8 mouse cellular contexts compared by ENCODE assay signal in genomic region chr17:5137936-5138335, GRCm38 (mm10).
DNase-seq lines count a peak whose midpoint lies in the region; ATAC-seq lines count a peak whose summit lies in the region.

No protein-coding gene starts in this region.

- no peaks in the 10 kb centered on the region for H3K27me3 ChIP-seq in liver, embryonic 11.5 days (replicated peaks; ENCODE audit: control insufficient read depth, insufficient read depth, low read length)

- peak; percentile 25 to 51 for DNase-seq in heart, adult 18-20 months
- DNase-seq in heart, postnatal 25 days (ENCODE audit: low spot score) = no peak
- peak; percentile 37 for DNase-seq in adrenal gland, adult 8-10 months
- peak; percentile 31 to 33 for DNase-seq in heart, postnatal 14 days
- no peak for DNase-seq in liver, embryonic 11.5 days (ENCODE audit: low spot score)
- DNase-seq in gastrocnemius, postnatal 14 days = no peak
- DNase-seq in testis, postnatal 10 days (ENCODE audit: low spot score) = no peak

- 77% methylated on average over 3 of the region's 3 CpGs for WGBS in liver, embryonic 11.5 days

- intact Hi-C loops in heart, postnatal 25 days (cut with DNase I) = no loop called here
- intact Hi-C loops in heart, postnatal 14 days (cut with DNase I) = no loop called here
- intact Hi-C loops in gastrocnemius, postnatal 14 days (cut with DNase I; ENCODE audit: low total_unique reads) = no loop called here

- H3K4me2 ChIP-seq in liver, embryonic 11.5 days = no peak overlapping the region

- peaks cover 10% of the 10 kb centered on the region for H3K4me1 ChIP-seq in liver, embryonic 11.5 days (replicated peaks; ENCODE audit: control insufficient read depth, insufficient read depth, low read length)

- H3K27ac ChIP-seq in liver, embryonic 11.5 days (ENCODE audit: low read depth, low read length) = peak overlapping the region; percentile 25; the same call in 1 of the 2 replicates

- no peak for ATAC-seq in liver, embryonic 11.5 days (replicated peaks; ENCODE audit: low FRiP score)
- ATAC-seq in erythroblast, adult 5-6 weeks (replicated peaks; ENCODE audit: low FRiP score, poor library complexity, severe bottlenecking) = no peak

- H3K4me3 ChIP-seq in liver, embryonic 11.5 days (ENCODE audit: low read depth, low read length) = no peak overlapping the region

- no peaks in the 10 kb centered on the region for H3K9me3 ChIP-seq in liver, embryonic 11.5 days (ENCODE audit: control insufficient read depth, low read length)

- H3K9ac ChIP-seq in liver, embryonic 11.5 days (ENCODE audit: low read depth, low read length) = no peak overlapping the region

- no peaks in the 10 kb centered on the region for H3K36me3 ChIP-seq in liver, embryonic 11.5 days (ENCODE audit: control insufficient read depth, insufficient read depth, low read length)

Comparison
In these comparisons a context has a peak if more than half of its experiments do, and no peak if none do; other contexts are left out.
1. DNase-seq: peak in heart, adult 18-20 months (2 of 2), adrenal gland, adult 8-10 months (single experiment) and heart, postnatal 14 days (2 of 2); none in heart, postnatal 25 days (single experiment), liver, embryonic 11.5 days (single experiment), gastrocnemius, postnatal 14 days (single experiment) and testis, postnatal 10 days (single experiment).